Mouse (Mus musculus) duodenum, adult 2 months (tissue): ENCODE measurements around the gene H2-M3. TPM values are rescaled to one million over a fixed set of nuclear protein-coding genes. Genes with fewer than 3 reads are reported as not detected.

Source experiments
- polyA plus RNA-seq: library from polyadenylated mRNA; depleted of rRNA; stranded (reverse); fragments of >200 nt; gene quantifications from 2 replicates; pipeline ENCODE4 v1.2.3, GENCODE M21; 2012; ENCODE audit warnings: low replicate concordance; rRNA removed

The H2-M3 gene
- 2.7 and 3.5 TPM in 2 replicates for polyA plus RNA-seq

GRCm38 (mm10) chr17:37270058-37270701 lies at the start of gene H2-M3:
H2-M3 (plus strand) TSS chr17:37270220.

GRCm38 (mm10) chr17:37237230-37237629 lies 32.8 kb upstream of the H2-M3 start, which contains the start of gene Olfr97:
Olfr97 (minus strand) TSS chr17:37237330.

GRCm38 (mm10) chr17:37263626-37264025 lies 6.4 kb upstream of the H2-M3 start, which contains the start of gene Olfr98:
Olfr98 (minus strand) TSS chr17:37263749.

GRCm38 (mm10) chr17:37283360-37283759 lies 13.3 kb downstream of the H2-M3 start, which contains the start of gene Olfr99:
Olfr99 (minus strand) TSS chr17:37283460.

GRCm38 (mm10) chr17:37304213-37304612 lies 34.2 kb downstream of the H2-M3 start, which contains the start of gene Olfr101:
Olfr101 (minus strand) TSS chr17:37304313.

GRCm38 (mm10) chr17:37316954-37317353 lies 46.9 kb downstream of the H2-M3 start, which contains the start of gene Olfr102:
Olfr102 (minus strand) TSS chr17:37317054.

Other genes with a start within 250 kb of the H2-M3 start
- gene Mog, start 246.8 kb upstream of the H2-M3 start, polyA plus RNA-seq: not detected in 2 replicates
- 5.3 and 11.2 TPM in 2 replicates for gene Gabbr1, start 224.3 kb upstream of the H2-M3 start, polyA plus RNA-seq
- not detected in 2 replicates for gene Olfr90, start 181.7 kb upstream of the H2-M3 start, polyA plus RNA-seq
- gene Olfr91, start 171.9 kb upstream of the H2-M3 start, polyA plus RNA-seq: not detected in 2 replicates
- gene Olfr92, start 150.1 kb upstream of the H2-M3 start, polyA plus RNA-seq: not detected in 2 replicates
- gene Olfr93, start 108.7 kb upstream of the H2-M3 start, polyA plus RNA-seq: not detected in 2 replicates
- gene Ubd, start 76.3 kb upstream of the H2-M3 start, polyA plus RNA-seq: 0.11 TPM in 1 of 2 replicates, not detected in the other
- gene Olfr94, start 69.2 kb upstream of the H2-M3 start, polyA plus RNA-seq: not detected in 2 replicates
- not detected in 2 replicates for gene Olfr95, start 57.1 kb upstream of the H2-M3 start, polyA plus RNA-seq
- not detected in 2 replicates for gene Olfr96, start 50.1 kb upstream of the H2-M3 start, polyA plus RNA-seq
- gene Olfr97, start 32.9 kb upstream of the H2-M3 start, polyA plus RNA-seq: not detected in 2 replicates
- gene Olfr98, start 6.5 kb upstream of the H2-M3 start, polyA plus RNA-seq: not detected in 2 replicates
- gene Olfr99, start 13.2 kb downstream of the H2-M3 start, polyA plus RNA-seq: not detected in 2 replicates
- gene Olfr101, start 34.1 kb downstream of the H2-M3 start, polyA plus RNA-seq: not detected in 2 replicates
- gene Olfr102, start 46.8 kb downstream of the H2-M3 start, polyA plus RNA-seq: not detected in 2 replicates
- not detected in 2 replicates for gene Olfr103, start 69.5 kb downstream of the H2-M3 start, polyA plus RNA-seq
- gene Olfr104-ps, start 89.4 kb downstream of the H2-M3 start, polyA plus RNA-seq: not detected in 2 replicates
- gene Olfr105-ps, start 108.8 kb downstream of the H2-M3 start, polyA plus RNA-seq: not detected in 2 replicates
- gene Olfr106-ps, start 120.2 kb downstream of the H2-M3 start, polyA plus RNA-seq: not detected in 2 replicates
- gene Olfr107, start 129.0 kb downstream of the H2-M3 start, polyA plus RNA-seq: not detected in 2 replicates
- gene Olfr108, start 175.3 kb downstream of the H2-M3 start, polyA plus RNA-seq: not detected in 2 replicates
- gene Olfr109, start 188.7 kb downstream of the H2-M3 start, polyA plus RNA-seq: not detected in 2 replicates
- gene H2-M2, start 213.3 kb downstream of the H2-M3 start, polyA plus RNA-seq: 0.08 TPM in 1 of 2 replicates, not detected in the other
- gene Olfr110, start 222.2 kb downstream of the H2-M3 start, polyA plus RNA-seq: not detected in 2 replicates
- not detected in 2 replicates for gene Olfr111, start 237.8 kb downstream of the H2-M3 start, polyA plus RNA-seq